Mouse (Mus musculus) layer of hippocampus, adult 2 months (tissue): ENCODE results near the gene Mbnl1. TPM values are rescaled to one million over a fixed set of nuclear protein-coding genes. Genes with fewer than 3 reads are reported as not detected.

Experiments used
- DNase-seq, 2 experiments: peaks; one replicate each; pipeline ENCODE4 v3.0.0; 2022; ENCODE audit warnings: low spot score in 2 of 2
- H3K27ac ChIP-seq: fragments of 200-600 bp; 2 replicates; pipeline ENCODE4 v1.8.1; 2022
- H3K4me3 ChIP-seq: fragments of 200-600 bp; 2 replicates; pipeline ENCODE4 v1.8.1; 2022; ENCODE audit warnings: mild to moderate bottlenecking
- CTCF ChIP-seq: fragments of 200-600 bp; conservative IDR thresholded peaks from 2 replicates; pipeline ENCODE4 v1.8.1; 2022; ENCODE audit warnings: antibody characterized with exemption, mild to moderate bottlenecking, moderate library complexity
- total RNA-seq, 2 experiments: library from RNA; stranded (reverse); gene quantifications; 2 replicates each; pipeline ENCODE4 v1.2.3; 2021

The Mbnl1 gene
- total RNA-seq, 2 experiments from 2014 or later: 121 to 127 TPM

- no peak overlapping the region; the same call in 1 of the 2 replicates for H3K27ac ChIP-seq
- no peak overlapping the region for H3K4me3 ChIP-seq
- TF ChIP-seq CTCF: no peak
- DNase-seq: no peak
These were observed 143.5 kb downstream of the Mbnl1 start for GRCm38 (mm10) chr3:60616147-60616546.

GRCm38 (mm10) chr3:60617643-60618042, 145.0 kb downstream of the Mbnl1 start:
- H3K4me3 ChIP-seq: no peak overlapping the region
- no peak for DNase-seq
- TF ChIP-seq CTCF: no peak
- H3K27ac ChIP-seq: no peak overlapping the region

- TF ChIP-seq CTCF: no peak
- Histone ChIP-seq H3K4me3 (no peak overlapping the region), H3K27ac (no peak overlapping the region)
- DNase-seq: peak; percentile 35 to 54
These were observed 147.6 kb downstream of the Mbnl1 start for GRCm38 (mm10) chr3:60620236-60620635.

GRCm38 (mm10) chr3:60631183-60631582, 158.6 kb downstream of the Mbnl1 start:
- H3K27ac ChIP-seq: no peak overlapping the region
- no peak for DNase-seq
- H3K4me3 ChIP-seq: no peak overlapping the region
- TF ChIP-seq CTCF: no peak

- Histone ChIP-seq H3K4me3 (no peak overlapping the region), H3K27ac (no peak overlapping the region)
- no peak for DNase-seq
- no peak for TF ChIP-seq CTCF
These were observed 159.1 kb downstream of the Mbnl1 start for GRCm38 (mm10) chr3:60631754-60632153.

- Histone ChIP-seq H3K27ac (no peak overlapping the region), H3K4me3 (no peak overlapping the region)
- DNase-seq: no peak
- TF ChIP-seq CTCF: no peak
These were observed 160.3 kb downstream of the Mbnl1 start for GRCm38 (mm10) chr3:60632796-60633466.

GRCm38 (mm10) chr3:60638530-60638929, 165.9 kb downstream of the Mbnl1 start:
- Histone ChIP-seq H3K27ac (no peak overlapping the region), H3K4me3 (no peak overlapping the region)
- no peak for TF ChIP-seq CTCF
- no peak for DNase-seq

GRCm38 (mm10) chr3:60639135-60639534, 166.5 kb downstream of the Mbnl1 start:
- no peak overlapping the region for H3K27ac ChIP-seq
- H3K4me3 ChIP-seq: no peak overlapping the region
- no peak for DNase-seq
- no peak for TF ChIP-seq CTCF

GRCm38 (mm10) chr3:60642227-60642626, 169.6 kb downstream of the Mbnl1 start:
- no peak for TF ChIP-seq CTCF

GRCm38 (mm10) chr3:60645531-60645930, 172.9 kb downstream of the Mbnl1 start:
- no peak for TF ChIP-seq CTCF
- Histone ChIP-seq H3K27ac (no peak overlapping the region), H3K4me3 (no peak overlapping the region)
- DNase-seq: no peak

More at GRCm38 (mm10) chr3:60642227-60642626, 169.6 kb downstream of the Mbnl1 start:
- Histone ChIP-seq H3K27ac (no peak overlapping the region), H3K4me3 (no peak overlapping the region)
- no peak for DNase-seq

- Histone ChIP-seq H3K27ac (no peak overlapping the region), H3K4me3 (no peak overlapping the region)
- no peak for DNase-seq
- TF ChIP-seq CTCF: no peak
These were observed 175.7 kb downstream of the Mbnl1 start for GRCm38 (mm10) chr3:60648293-60648692.

- DNase-seq: no peak
- Histone ChIP-seq H3K4me3 (no peak overlapping the region), H3K27ac (no peak overlapping the region)
- TF ChIP-seq CTCF: no peak
These were observed 188.1 kb downstream of the Mbnl1 start for GRCm38 (mm10) chr3:60660762-60661161.
